Mouse (Mus musculus) adrenal gland, postnatal 4 days (tissue): ENCODE data around the gene Sgf29. TPM values are rescaled to one million over a fixed set of nuclear protein-coding genes. Genes with fewer than 3 reads are reported as not detected.
"Not testable (repeated sequence)": the region's sequence is repeated elsewhere in the genome, so short reads cannot be mapped to it uniquely, and the experiment has no call there.

ENCODE experiments used
- DNase-seq, 2 experiments: peaks; one replicate each; pipeline ENCODE4 v3.0.0; 2021 to 2022; ENCODE audit warnings: low spot score in 2 of 2, mixed read lengths in 2 of 2
- total RNA-seq, 2 experiments: library from RNA; stranded (reverse); gene quantifications; 2 replicates each; pipeline ENCODE4 v1.2.3; 2021

Gene Sgf29
- total RNA-seq, 2 experiments from 2014 or later: 30.4 to 33.5 TPM

DNA sequence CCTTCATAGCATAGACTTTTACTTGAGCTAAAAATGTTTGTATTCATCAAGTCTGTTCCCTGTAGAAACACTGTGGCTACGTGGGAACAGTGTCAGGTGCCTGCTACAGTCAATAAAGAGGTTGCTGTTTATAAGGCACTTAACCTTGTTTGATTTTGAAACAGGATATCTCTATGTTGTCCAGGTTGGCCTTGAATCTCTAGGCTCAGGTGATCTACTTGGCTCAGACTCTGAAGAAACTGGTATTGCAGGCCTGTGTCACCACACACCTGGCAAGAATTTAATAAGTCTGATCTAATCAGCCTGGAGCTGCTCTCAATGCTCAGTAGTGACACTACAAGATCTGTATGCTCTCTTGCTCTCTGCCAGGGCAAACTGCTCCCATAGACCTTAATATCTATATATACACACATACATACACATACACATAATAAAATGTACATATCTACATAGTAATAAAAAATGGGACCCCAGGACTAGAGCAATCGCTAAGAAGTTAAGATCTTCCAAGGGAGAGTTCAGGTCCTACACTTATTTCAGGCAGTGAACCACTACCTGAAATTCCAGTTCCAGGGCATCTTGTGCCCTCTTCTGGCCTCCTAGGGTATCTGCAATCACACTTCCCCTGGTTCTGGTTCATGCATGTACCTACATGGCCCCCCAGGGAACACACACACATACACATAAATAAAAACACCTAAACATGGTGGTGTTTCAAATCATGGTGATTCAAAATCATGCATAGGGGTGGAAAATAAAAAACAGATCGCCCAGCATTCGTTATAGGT lies 12.2 kb upstream of the Sgf29 start:
- peak in 1 of 2 experiments; percentile 9 for DNase-seq

DNA sequence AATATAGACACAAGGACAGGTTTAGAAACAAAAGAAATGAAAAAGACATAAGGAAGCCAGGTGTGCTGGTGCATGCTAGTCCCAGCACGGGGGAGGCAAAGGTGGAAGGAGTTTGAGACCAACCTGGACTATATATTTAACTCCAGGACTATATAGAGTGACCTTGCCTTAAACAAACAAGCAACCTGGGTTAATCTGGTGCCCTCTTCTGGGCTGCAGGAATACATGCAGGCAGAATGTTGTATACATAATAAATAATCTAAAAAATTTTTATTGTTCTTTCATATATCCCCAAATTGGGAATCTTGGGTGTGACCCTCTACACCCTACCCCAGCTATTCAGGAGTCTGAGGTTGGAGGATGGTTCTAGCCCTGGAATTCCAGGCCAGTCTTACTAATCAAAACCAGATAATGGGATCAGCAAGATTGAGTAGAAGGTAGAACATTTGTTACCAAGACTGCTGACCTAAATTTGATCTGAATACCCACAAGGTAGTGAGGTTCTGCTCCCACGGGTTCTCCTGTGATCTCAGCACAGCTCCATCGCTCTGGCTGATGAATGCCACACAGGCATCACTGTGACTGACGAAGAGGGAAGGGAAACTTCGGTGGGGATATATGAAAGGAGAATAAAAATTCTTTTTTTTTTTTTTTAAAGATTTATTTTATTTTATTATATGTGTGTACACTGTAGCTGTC lies 6.4 kb upstream of the Sgf29 start:
- DNase-seq: no peak

DNA sequence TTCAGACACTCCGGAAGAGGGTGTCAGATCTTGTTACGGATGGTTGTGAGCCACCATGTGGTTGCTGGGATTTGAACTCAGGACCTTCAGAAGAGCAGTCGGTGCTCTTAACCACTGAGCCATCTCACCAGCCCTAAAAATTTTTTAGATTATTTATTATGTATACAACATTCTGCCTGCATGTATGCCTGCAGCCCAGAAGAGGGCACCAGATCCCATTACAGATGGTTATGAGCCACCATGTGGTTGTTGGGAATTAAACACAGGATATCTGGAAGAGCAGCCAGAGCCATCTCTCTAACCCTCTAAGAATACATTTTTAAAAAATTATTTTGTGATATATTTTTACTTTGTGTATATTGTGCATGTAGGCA lies 5.9 kb upstream of the Sgf29 start:
- DNase-seq: not testable (repeated sequence)

DNA sequence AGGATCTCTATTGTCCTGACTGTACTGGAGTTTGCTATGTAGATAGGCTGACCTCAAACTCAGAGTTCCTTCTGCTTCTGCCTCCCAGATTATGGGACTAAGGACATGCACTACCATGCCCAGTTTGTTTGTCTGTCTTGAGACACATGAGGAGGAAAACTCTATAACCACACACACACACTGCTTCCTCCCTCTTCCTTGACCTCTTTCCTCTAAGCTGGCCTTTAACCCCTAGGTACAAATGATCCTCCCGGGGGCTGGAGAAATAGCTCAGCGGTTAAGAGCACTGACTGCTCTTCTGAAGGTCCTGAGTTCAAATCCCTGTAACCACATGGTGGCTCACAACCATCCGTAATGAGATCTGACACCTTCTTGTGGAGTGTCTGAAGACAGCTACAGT lies 4.8 kb upstream of the Sgf29 start:
- DNase-seq: no peak

DNA sequence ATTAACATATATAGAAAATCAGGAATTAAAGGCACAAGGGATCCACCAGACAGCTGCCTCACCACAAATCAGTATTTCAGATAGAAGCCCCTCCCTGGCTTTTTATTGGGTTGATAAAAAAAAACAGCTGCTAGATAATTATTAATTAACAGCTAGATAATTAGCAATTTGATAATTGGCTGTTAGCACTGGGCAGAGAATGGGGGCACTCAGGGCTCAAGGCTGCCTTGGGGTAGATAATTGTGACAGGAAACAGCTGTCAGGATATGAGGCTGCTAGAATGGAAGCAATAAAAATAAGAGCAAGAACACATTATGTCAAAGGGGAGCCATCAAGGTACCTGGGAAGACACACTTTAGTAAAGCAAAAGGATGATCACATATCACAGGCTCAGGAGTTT lies 4.2 kb upstream of the Sgf29 start:
- DNase-seq: no peak

DNA sequence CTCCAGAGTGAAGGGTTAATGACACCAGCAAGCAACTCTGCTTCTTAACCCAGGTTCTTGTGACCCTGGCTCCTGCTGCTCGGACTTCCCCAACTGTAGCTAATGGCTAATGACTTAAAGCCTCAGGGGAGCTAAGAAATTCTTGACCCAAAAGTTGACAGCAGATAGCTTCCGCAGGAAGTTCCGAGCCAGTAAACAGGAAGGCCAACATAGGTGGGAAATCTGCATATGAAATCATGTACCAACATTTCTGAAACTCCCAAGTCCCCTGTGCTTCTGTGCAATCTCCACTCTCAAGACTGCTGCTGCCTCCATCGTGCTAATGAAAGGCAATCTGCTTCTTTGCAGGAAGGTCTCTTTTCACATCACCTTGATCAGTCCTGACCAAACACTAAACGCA lies 3.4 kb upstream of the Sgf29 start:
- no peak for DNase-seq

- DNase-seq: no peak
These were observed 623 bp upstream of the Sgf29 start for GRCm38 (mm10) chr7:126648486-126648885.

DNA sequence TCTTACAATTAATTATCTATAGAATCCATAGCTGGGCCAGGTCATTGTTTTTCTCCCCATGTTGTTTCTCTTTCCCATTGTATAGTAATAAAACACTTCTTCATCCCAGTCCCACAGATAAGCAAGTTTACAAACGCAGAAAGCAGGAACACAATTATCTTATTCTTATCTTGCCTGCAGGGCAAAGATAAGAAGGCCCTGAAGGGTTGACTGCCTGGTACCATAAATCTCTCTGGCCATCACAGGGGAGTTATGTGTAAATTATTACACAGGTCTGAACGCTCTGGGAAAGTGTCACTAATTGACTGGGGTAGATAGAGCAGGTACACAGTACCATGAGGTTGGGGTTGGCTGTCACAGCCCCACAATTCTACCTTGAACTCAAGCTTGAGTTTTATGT lies 1.7 kb downstream of the Sgf29 start:
- no peak for DNase-seq

DNA sequence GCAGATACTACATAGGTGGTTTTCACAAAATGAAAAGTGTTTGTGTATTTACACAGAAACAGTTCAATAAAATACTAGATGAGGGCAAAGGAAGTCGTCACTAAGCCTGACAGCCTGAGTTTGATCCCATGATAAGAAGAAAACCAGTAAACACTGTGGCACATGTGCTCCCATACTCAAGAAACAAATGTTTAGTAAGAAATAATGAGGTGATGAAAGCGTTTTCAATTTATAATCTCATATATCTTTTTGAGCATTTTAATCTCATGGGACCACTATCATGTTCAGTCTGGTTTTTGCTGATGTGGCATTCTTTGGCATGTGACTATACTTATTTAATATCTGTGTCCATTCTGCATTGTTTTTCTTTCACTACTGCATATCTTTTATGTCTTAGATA lies 4.9 kb downstream of the Sgf29 start:
- DNase-seq: no peak

- DNase-seq: no peak
These were observed 6.6 kb downstream of the Sgf29 start for GRCm38 (mm10) chr7:126655695-126656094.

DNA sequence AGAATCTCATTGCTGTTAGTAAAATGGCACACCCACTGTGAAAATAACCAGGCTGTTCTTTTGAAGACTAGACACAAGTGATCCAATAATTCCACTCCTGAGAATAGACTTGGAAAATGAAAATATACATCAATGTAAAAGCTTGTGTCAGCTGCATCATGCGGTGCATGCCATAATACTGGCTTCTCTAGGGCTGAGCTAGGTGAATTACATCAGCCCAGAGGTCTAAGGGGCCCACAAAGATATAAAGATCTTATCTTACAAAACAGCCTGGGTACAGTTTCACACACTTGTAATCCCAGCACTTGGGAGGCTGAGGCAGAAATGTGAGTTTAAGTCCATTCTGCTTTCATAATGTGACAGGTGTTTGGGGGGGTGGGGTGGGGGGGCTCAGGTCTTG lies 8.4 kb downstream of the Sgf29 start:
- no peak for DNase-seq

DNA sequence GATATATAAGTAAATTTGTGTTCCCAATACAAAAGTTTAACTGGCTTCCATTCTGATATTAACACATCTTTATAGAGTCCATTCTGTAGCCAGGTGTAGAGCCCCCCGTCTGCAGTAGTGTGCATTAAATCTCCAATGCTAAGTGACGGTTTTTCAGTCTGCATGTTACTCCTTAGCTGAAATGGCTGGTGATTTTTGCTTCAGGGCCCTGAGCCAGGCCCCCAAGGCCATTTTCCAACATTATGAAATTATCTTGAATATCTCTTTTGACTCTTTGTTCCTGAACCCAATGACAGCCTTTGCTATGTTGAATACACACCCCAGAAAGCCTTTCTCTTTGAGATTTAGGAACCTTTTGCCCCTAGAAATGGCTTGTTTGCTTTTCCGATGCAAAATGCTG lies 10.7 kb downstream of the Sgf29 start:
- DNase-seq: no peak

GRCm38 (mm10) chr7:126663646-126664045 lies 14.5 kb downstream of the Sgf29 start:
- DNase-seq: no peak

- no peak for DNase-seq
These were observed 16.2 kb downstream of the Sgf29 start for GRCm38 (mm10) chr7:126665269-126665668.

DNA sequence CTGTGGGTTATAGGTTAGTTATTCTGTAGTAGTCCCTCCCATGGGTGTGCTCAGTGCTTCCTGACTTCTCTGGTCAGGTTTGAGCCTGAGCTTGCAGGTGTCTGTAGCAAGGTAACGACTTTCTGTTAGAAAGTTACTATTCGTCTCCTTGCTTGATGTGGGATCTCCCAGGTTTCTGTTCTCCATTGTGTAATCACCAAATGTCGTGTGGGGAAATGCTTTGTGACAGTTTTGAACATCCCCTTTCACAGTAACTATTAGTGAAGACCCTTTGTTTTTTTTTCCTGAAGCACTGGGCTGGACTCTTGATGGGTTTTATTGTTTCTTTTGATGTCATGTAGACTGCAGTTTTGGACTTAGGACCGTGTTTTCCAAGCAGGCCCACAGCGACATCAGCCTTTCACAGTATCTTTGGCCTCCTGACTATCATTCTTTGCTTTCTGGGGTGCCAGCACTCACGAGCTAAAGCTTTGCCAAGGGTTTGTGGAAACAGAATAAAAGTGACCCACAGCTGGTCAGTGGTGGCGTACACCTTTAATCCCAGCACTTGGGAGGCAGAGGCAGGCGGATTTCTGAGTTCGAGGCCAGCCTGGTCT lies 18.5 kb downstream of the Sgf29 start:
- DNase-seq: no peak

GRCm38 (mm10) chr7:126668452-126668851 lies 19.3 kb downstream of the Sgf29 start:
- DNase-seq: no peak

- no peak for DNase-seq
These were observed 21.0 kb downstream of the Sgf29 start for GRCm38 (mm10) chr7:126670152-126670551.

DNA sequence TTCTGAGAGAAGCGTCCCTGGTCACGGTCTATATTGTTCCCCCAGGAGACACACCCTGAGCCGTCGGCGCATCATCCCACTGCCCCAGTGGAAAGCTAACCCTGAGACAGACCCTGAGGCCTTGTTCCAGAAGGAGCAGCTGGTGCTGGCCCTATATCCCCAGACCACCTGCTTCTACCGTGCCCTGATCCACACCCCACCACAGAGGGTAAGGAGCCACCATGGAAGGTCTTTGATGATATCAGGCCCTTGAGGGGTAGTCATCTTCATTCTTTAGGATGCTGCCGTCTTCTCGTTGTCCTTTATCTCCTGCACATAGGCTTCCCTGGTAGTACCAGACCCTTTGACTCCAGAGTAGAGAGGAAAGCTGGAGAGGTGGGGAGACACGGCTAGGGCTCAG lies 23.0 kb downstream of the Sgf29 start:
- no peak for DNase-seq

DNA sequence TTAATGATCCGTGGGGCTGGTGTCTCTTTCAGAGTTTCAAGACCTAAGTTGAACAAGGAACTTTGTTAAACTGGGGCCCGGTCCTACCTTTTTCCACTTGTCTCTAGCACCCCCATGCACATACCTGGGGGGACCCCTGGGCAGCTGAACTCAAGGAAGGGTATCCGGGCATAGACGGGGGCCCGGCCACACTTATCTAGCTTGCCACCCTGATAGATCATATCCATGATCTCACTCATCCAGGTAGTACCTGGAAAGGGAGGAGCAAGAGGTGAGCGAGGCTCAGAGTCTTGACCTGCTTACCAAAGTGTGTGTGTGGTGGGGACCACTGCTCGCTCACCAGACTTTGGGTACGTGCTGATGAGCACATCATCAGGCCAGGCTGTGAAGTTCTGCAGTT lies 26.0 kb downstream of the Sgf29 start:
- DNase-seq: no peak

- no peak for DNase-seq
These were observed 27.1 kb downstream of the Sgf29 start, which contains the start of gene Sult1a1 for GRCm38 (mm10) chr7:126676207-126676606. Gene Sult1a1 (minus strand): TSS chr7:126676432.

- DNase-seq: no peak
These were observed 27.6 kb downstream of the Sgf29 start for GRCm38 (mm10) chr7:126676631-126677220.
